Mouse (Mus musculus) small intestine, adult 2 months (tissue): Measurements from ENCODE around the gene Rpl23.

ENCODE experiments used
- CTCF ChIP-seq: fragments of 200-500 bp; IDR thresholded peaks from 2 replicates; pipeline ENCODE4 v1.5.1; 2012; ENCODE audit warnings: low read depth, mild to moderate bottlenecking, control low read depth, inconsistent platforms, low read length, moderate library complexity, mixed read lengths; ENCODE audit not compliant: insufficient replicate concordance, insufficient read length; ENCODE audit errors: extremely low read depth
- POLR2A ChIP-seq: fragments of 200-500 bp; IDR thresholded peaks from 2 replicates; pipeline ENCODE4 v1.6.1; 2012; ENCODE audit warnings: low read depth, mild to moderate bottlenecking, control low read depth, inconsistent platforms, low read length, moderate library complexity

DNA sequence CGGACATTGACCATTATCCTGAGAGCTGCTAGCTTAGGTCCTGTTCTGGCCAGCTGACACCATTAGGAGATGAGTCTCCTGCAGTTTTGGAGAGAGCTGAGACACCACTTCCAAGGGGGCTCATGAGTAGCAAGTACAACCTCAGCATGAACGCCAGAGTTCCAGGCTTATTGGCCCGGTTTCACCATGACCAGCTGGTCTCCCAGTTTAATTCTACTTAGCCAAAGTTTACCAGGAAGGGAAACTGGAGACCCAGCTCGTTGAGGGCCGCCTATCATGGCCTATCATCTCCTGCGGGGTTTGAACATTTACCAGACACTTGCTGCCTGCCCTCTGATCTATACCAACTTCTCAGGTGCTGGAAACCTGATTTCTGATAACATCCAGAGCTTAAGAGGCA is 25.4 kb upstream of the Rpl23 start:
- no peak for TF ChIP-seq POLR2A
- no peak for TF ChIP-seq CTCF
